Mouse (Mus musculus): ENCODE measurements at regions not wholly inside any gene's neighbourhood (a gene's known extent, or its start where the extent isn't known, plus 50 kb on each side); places are given as distances from the start of the nearest gene placed in this dataset.

GRCm38 (mm10) chr8:7994905-7995304, 666.1 kb downstream of the Efnb2 start:
- no peak for DNase-seq (ENCODE audit: low spot score)
- WGBS, result 60% methylated on average over 2 of the region's 2 CpGs
- no peaks in the 10 kb centered on the region for H3K4me1 ChIP-seq
- no peaks in the 10 kb centered on the region for H3K36me3 ChIP-seq
- no peak overlapping the region for H3K27ac ChIP-seq
- no peak overlapping the region for H3K4me3 ChIP-seq
- H3K9me3 ChIP-seq (replicated peaks), result no peaks in the 10 kb centered on the region
- H3K27me3 ChIP-seq (ENCODE audit: low read depth, poor library complexity, severe bottlenecking), result no peaks in the 10 kb centered on the region

GRCm38 (mm10) chr8:7988820-7989219, 672.2 kb downstream of the Efnb2 start:
- H3K4me3 ChIP-seq, result no peak overlapping the region
- WGBS, result 93% methylated on average over 3 of the region's 3 CpGs
- H3K4me1 ChIP-seq, result no peaks in the 10 kb centered on the region
- H3K9me3 ChIP-seq (replicated peaks), result no peaks in the 10 kb centered on the region
- H3K27ac ChIP-seq, result no peak overlapping the region
- no peak for DNase-seq (ENCODE audit: low spot score)
- H3K27me3 ChIP-seq (ENCODE audit: low read depth, poor library complexity, severe bottlenecking), result no peaks in the 10 kb centered on the region
- no peaks in the 10 kb centered on the region for H3K36me3 ChIP-seq

- H3K4me1 ChIP-seq, result no peaks in the 10 kb centered on the region
Observed at GRCm38 (mm10) chr8:7977020-7977419, 684.0 kb downstream of the Efnb2 start.

GRCm38 (mm10) chr8:7973791-7974190, 687.3 kb downstream of the Efnb2 start:
- 90% methylated on average over 4 of the region's 4 CpGs for WGBS
- no peak for DNase-seq (ENCODE audit: low spot score)
- H3K36me3 ChIP-seq, result no peaks in the 10 kb centered on the region
- H3K9me3 ChIP-seq (replicated peaks), result no peaks in the 10 kb centered on the region
- no peak overlapping the region for H3K27ac ChIP-seq
- no peaks in the 10 kb centered on the region for H3K27me3 ChIP-seq (ENCODE audit: low read depth, poor library complexity, severe bottlenecking)
- H3K4me3 ChIP-seq, result no peak overlapping the region
- H3K4me1 ChIP-seq, result no peaks in the 10 kb centered on the region

More at GRCm38 (mm10) chr8:7977020-7977419, 684.0 kb downstream of the Efnb2 start:
- Histone ChIP-seq H3K4me3 (no peak overlapping the region), H3K9me3 (replicated peaks) (no peaks in the 10 kb centered on the region), H3K36me3 (no peaks in the 10 kb centered on the region), H3K27ac (no peak overlapping the region), H3K27me3 (ENCODE audit: low read depth, poor library complexity, severe bottlenecking) (no peaks in the 10 kb centered on the region)
- DNase-seq (ENCODE audit: low spot score), result no peak
- 83% methylated on average over 6 of the region's 6 CpGs for WGBS

GRCm38 (mm10) chr8:7964276-7964675, 696.8 kb downstream of the Efnb2 start:
- DNase-seq (ENCODE audit: low spot score), result no peak
- no peaks in the 10 kb centered on the region for H3K36me3 ChIP-seq
- no peaks in the 10 kb centered on the region for H3K9me3 ChIP-seq (replicated peaks)
- 0 out of 2 replicates have a peak, but pooled peaks cover 2% of the 10 kb centered on the region for H3K4me1 ChIP-seq
- no peak overlapping the region for H3K4me3 ChIP-seq
- 92% methylated on average over 2 of the region's 2 CpGs for WGBS
- H3K27ac ChIP-seq, result no peak overlapping the region
- H3K27me3 ChIP-seq (ENCODE audit: low read depth, poor library complexity, severe bottlenecking), result no peaks in the 10 kb centered on the region

- DNase-seq (ENCODE audit: low spot score), result no peak
- no peaks in the 10 kb centered on the region for H3K4me1 ChIP-seq
- H3K27me3 ChIP-seq (ENCODE audit: low read depth, poor library complexity, severe bottlenecking), result no peaks in the 10 kb centered on the region
- no peaks in the 10 kb centered on the region for H3K9me3 ChIP-seq (replicated peaks)
- no peak overlapping the region for H3K27ac ChIP-seq
- no peak overlapping the region for H3K4me3 ChIP-seq
- no peaks in the 10 kb centered on the region for H3K36me3 ChIP-seq
Observed at GRCm38 (mm10) chr8:7956745-7957144, 704.3 kb downstream of the Efnb2 start.

- H3K27ac ChIP-seq, result no peak overlapping the region
- H3K27me3 ChIP-seq (ENCODE audit: low read depth, poor library complexity, severe bottlenecking), result no peaks in the 10 kb centered on the region
- H3K4me1 ChIP-seq, result no peaks in the 10 kb centered on the region
- H3K9me3 ChIP-seq (replicated peaks), result no peaks in the 10 kb centered on the region
- WGBS, result 93% methylated on average over 3 of the region's 3 CpGs
- no peak overlapping the region for H3K4me3 ChIP-seq
- H3K36me3 ChIP-seq, result no peaks in the 10 kb centered on the region
- no peak for DNase-seq (ENCODE audit: low spot score)
Observed at GRCm38 (mm10) chr8:7954851-7955250, 706.2 kb downstream of the Efnb2 start.

- WGBS, result 90% methylated on average over 10 of the region's 10 CpGs
- Histone ChIP-seq H3K27ac (no peak overlapping the region), H3K36me3 (no peaks in the 10 kb centered on the region), H3K9me3 (replicated peaks) (no peaks in the 10 kb centered on the region), H3K4me3 (no peak overlapping the region), H3K27me3 (ENCODE audit: low read depth, poor library complexity, severe bottlenecking) (no peaks in the 10 kb centered on the region), H3K4me1 (no peaks in the 10 kb centered on the region)
- DNase-seq (ENCODE audit: low spot score), result no peak
Observed at GRCm38 (mm10) chr8:7945966-7946775, 714.9 kb downstream of the Efnb2 start.

GRCm38 (mm10) chr8:7936596-7936995, 724.4 kb downstream of the Efnb2 start:
- no peaks in the 10 kb centered on the region for H3K9me3 ChIP-seq (replicated peaks)
- 84% methylated on average over 2 of the region's 2 CpGs for WGBS

GRCm38 (mm10) chr8:7919416-7919815, 741.6 kb downstream of the Efnb2 start:
- Histone ChIP-seq H3K27ac (no peak overlapping the region), H3K27me3 (ENCODE audit: low read depth, poor library complexity, severe bottlenecking) (no peaks in the 10 kb centered on the region), H3K36me3 (no peaks in the 10 kb centered on the region), H3K4me1 (no peaks in the 10 kb centered on the region), H3K4me3 (no peak overlapping the region), H3K9me3 (replicated peaks) (no peaks in the 10 kb centered on the region)
- WGBS, result 78% methylated on average over 8 of the region's 8 CpGs
- DNase-seq (ENCODE audit: low spot score), result no peak

More at GRCm38 (mm10) chr8:7936596-7936995, 724.4 kb downstream of the Efnb2 start:
- Histone ChIP-seq H3K36me3 (no peaks in the 10 kb centered on the region), H3K4me1 (no peaks in the 10 kb centered on the region), H3K27me3 (ENCODE audit: low read depth, poor library complexity, severe bottlenecking) (no peaks in the 10 kb centered on the region), H3K27ac (no peak overlapping the region), H3K4me3 (no peak overlapping the region)
- DNase-seq (ENCODE audit: low spot score), result no peak

GRCm38 (mm10) chr8:7894338-7894737, 766.7 kb downstream of the Efnb2 start:
- no peaks in the 10 kb centered on the region for H3K36me3 ChIP-seq
- 79% methylated on average over 3 of the region's 3 CpGs for WGBS
- H3K27ac ChIP-seq, result no peak overlapping the region

GRCm38 (mm10) chr8:7853169-7853568, 807.9 kb downstream of the Efnb2 start:
- 96% methylated on average over 1 of the region's 1 CpGs for WGBS
- H3K4me1 ChIP-seq, result 0 out of 2 replicates have a peak, but pooled peaks cover 1% of the 10 kb centered on the region
- no peaks in the 10 kb centered on the region for H3K27me3 ChIP-seq (ENCODE audit: low read depth, poor library complexity, severe bottlenecking)
- no peak overlapping the region for H3K27ac ChIP-seq
- DNase-seq (ENCODE audit: low spot score), result no peak
- no peaks in the 10 kb centered on the region for H3K9me3 ChIP-seq (replicated peaks)
- H3K4me3 ChIP-seq, result no peak overlapping the region
- H3K36me3 ChIP-seq, result no peaks in the 10 kb centered on the region

More at GRCm38 (mm10) chr8:7894338-7894737, 766.7 kb downstream of the Efnb2 start:
- H3K4me3 ChIP-seq, result no peak overlapping the region
- no peaks in the 10 kb centered on the region for H3K9me3 ChIP-seq (replicated peaks)
- no peak for DNase-seq (ENCODE audit: low spot score)
- H3K27me3 ChIP-seq (ENCODE audit: low read depth, poor library complexity, severe bottlenecking), result no peaks in the 10 kb centered on the region
- H3K4me1 ChIP-seq, result no peaks in the 10 kb centered on the region

- DNase-seq (ENCODE audit: low spot score), result no peak
Observed at GRCm38 (mm10) chr8:7850573-7850972, 810.5 kb downstream of the Efnb2 start.

GRCm38 (mm10) chr8:7831948-7832347, 829.1 kb downstream of the Efnb2 start:
- no peaks in the 10 kb centered on the region for H3K36me3 ChIP-seq
- H3K4me3 ChIP-seq, result no peak overlapping the region
- H3K27me3 ChIP-seq (ENCODE audit: low read depth, poor library complexity, severe bottlenecking), result no peaks in the 10 kb centered on the region
- no peaks in the 10 kb centered on the region for H3K4me1 ChIP-seq
- WGBS, result 84% methylated on average over 5 of the region's 5 CpGs
- H3K27ac ChIP-seq, result no peak overlapping the region
- DNase-seq (ENCODE audit: low spot score), result no peak
- H3K9me3 ChIP-seq (replicated peaks), result no peaks in the 10 kb centered on the region

More at GRCm38 (mm10) chr8:7850573-7850972, 810.5 kb downstream of the Efnb2 start:
- Histone ChIP-seq H3K36me3 (no peaks in the 10 kb centered on the region), H3K4me3 (no peak overlapping the region), H3K9me3 (replicated peaks) (no peaks in the 10 kb centered on the region), H3K27me3 (ENCODE audit: low read depth, poor library complexity, severe bottlenecking) (no peaks in the 10 kb centered on the region), H3K27ac (no peak overlapping the region), H3K4me1 (no peaks in the 10 kb centered on the region)

Data from limb, embryonic 10.5 days (tissue).